Mouse (Mus musculus) megakaryocyte, embryonic 14.5 days (primary cell): ENCODE measurements around the gene Ncaph2.

Source experiments
- FLI1 ChIP-seq: IDR thresholded peaks from 2 replicates; pipeline ENCODE4 v1.6.1; 2012; ENCODE audit warnings: low read length, inconsistent platforms, mixed read lengths
- GATA1 ChIP-seq: IDR thresholded peaks from 3 replicates; pipeline ENCODE4 v1.6.1; 2012; ENCODE audit warnings: mixed read lengths, low read length, inconsistent platforms, borderline replicate concordance

GRCm38 (mm10) chr15:89399716-89400115 lies 44.2 kb downstream of the Ncaph2 start:
- TF ChIP-seq GATA1 (no peak), FLI1 (no peak)
